Mouse (Mus musculus) CD4-positive, CD25-positive, alpha-beta regulatory T cell, adult 2 months (primary cell): ENCODE measurements around the gene Reep1.
"Not testable (repeated sequence)": the region's sequence is repeated elsewhere in the genome, so short reads cannot be mapped to it uniquely, and the experiment has no call there.

Experiments
- DNase-seq: peaks from one replicate; pipeline ENCODE4 v3.0.0-alpha.2; 2012; ENCODE audit warnings: low read depth, low spot score

Reep1 gene

GRCm38 (mm10) chr6:71840597-71841290 lies 133.4 kb downstream of the Reep1 start:
- DNase-seq, result no peak

- DNase-seq, result not testable (repeated sequence)
These were observed 139.5 kb downstream of the Reep1 start for GRCm38 (mm10) chr6:71846906-71847305.
